Mouse (Mus musculus) C2C12 (cell line): ENCODE measurements at regions not wholly inside any gene's neighbourhood (a gene's known extent, or its start where the extent isn't known, plus 50 kb on each side); places are given as distances from the start of the nearest gene placed in this dataset.

Source experiments
- CEBPB ChIP-seq: IDR thresholded peaks from one replicate; pipeline ENCODE4 v1.6.1; 2011; ENCODE audit warnings: low read depth, mild to moderate bottlenecking, control low read depth, moderate library complexity
- CTCF ChIP-seq: IDR thresholded peaks from one replicate; pipeline ENCODE4 v1.5.1; 2011; ENCODE audit not compliant: control insufficient read depth, insufficient read depth, insufficient read length
- MAX ChIP-seq: IDR thresholded peaks from one replicate; pipeline ENCODE4 v1.6.1; 2011; ENCODE audit warnings: mild to moderate bottlenecking, control low read depth
- MYOD1 ChIP-seq: IDR thresholded peaks from one replicate; pipeline ENCODE4 v1.6.1; 2011; ENCODE audit warnings: low read depth; ENCODE audit not compliant: control insufficient read depth, insufficient read length
- MYOG ChIP-seq: IDR thresholded peaks from one replicate; pipeline ENCODE4 v1.6.1; 2011; ENCODE audit not compliant: control insufficient read depth, insufficient read length; ENCODE audit errors: extremely low read depth
- USF1 ChIP-seq: IDR thresholded peaks from one replicate; pipeline ENCODE4 v1.6.1; 2011; ENCODE audit warnings: low read depth, mild to moderate bottlenecking, control low read depth, moderate library complexity

- TF ChIP-seq CTCF (no peak), MYOG (no peak), USF1 (no peak), MYOD1 (no peak), MAX (no peak), CEBPB (no peak)
These were observed 74.9 kb upstream of the Stx18 start for GRCm38 (mm10) chr5:37963688-37964087.
